Mouse (Mus musculus) ES-E14 (cell line): ENCODE results near the gene Krt15.

Experiments
- CHD2 ChIP-seq: IDR thresholded peaks from 2 replicates; pipeline ENCODE4 v1.6.1; 2014; ENCODE audit warnings: mild to moderate bottlenecking, low read depth, low read length, inconsistent platforms
- ZNF384 ChIP-seq: IDR thresholded peaks from 2 replicates; pipeline ENCODE4 v1.6.1; 2012; ENCODE audit warnings: low read depth, low read length, inconsistent platforms

GRCm38 (mm10) chr11:100178307-100178706 is 42.6 kb upstream of the Krt15 start:
- TF ChIP-seq ZNF384 = no peak
- no peak for TF ChIP-seq CHD2
